Mouse (Mus musculus) bone marrow macrophage, adult 2 months (primary cell): Measurements from ENCODE around the gene Fam186a.

Source experiments
- CTCF ChIP-seq: IDR thresholded peaks from 2 replicates; pipeline ENCODE4 v1.5.1; 2012; ENCODE audit warnings: low read depth, mild to moderate bottlenecking, low read length, moderate library complexity
- POLR2A ChIP-seq: IDR thresholded peaks from 2 replicates; pipeline ENCODE4 v1.6.1; 2012; ENCODE audit warnings: mild to moderate bottlenecking, low read depth, low read length, borderline replicate concordance

DNA sequence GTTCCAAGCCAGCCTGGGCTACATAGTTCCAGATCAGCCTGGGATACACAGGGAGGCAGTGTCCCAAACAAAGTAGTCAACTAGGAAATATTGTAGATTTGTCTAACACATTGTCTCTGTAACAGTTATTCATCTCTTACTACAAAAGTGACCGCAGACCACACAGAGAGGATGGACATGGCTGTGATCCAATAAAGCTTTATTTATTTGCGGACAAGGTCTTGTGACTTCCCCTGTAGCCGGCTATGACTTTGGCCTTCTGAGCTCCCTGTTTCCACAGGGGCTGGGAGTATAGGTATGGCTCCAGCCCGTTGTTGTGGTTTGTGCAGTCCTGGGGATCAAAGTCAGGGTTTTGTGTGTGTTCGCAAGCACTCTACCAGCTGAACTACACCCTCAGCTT lies 88.3 kb downstream of the Fam186a start:
- TF ChIP-seq CTCF (no peak), POLR2A (no peak)
